Mouse (Mus musculus) adrenal gland, adult 8-10 months (tissue): ENCODE results near the gene Cachd1. TPM values are rescaled to one million over a fixed set of nuclear protein-coding genes. Genes with fewer than 3 reads are reported as not detected.

Experiments
- DNase-seq: peaks from one replicate; pipeline ENCODE4 v3.0.0; 2022
- total RNA-seq, 4 experiments: library from RNA; stranded (reverse); gene quantifications; 2 replicates each; pipeline ENCODE4 v1.2.4; 2022

The Cachd1 gene
- 10 to 100 TPM; 12.4 to 15.3 (median 13.5) TPM for total RNA-seq

GRCm38 (mm10) chr4:100776043-100776870, at the start of gene Cachd1:
Cachd1 (plus strand) TSS chr4:100776675.
- peak; percentile 67 for DNase-seq

GRCm38 (mm10) chr4:100728896-100729479, 47.5 kb upstream of the Cachd1 start:
- no peak for DNase-seq

GRCm38 (mm10) chr4:100735098-100735935, 41.2 kb upstream of the Cachd1 start:
- DNase-seq, result no peak

DNA sequence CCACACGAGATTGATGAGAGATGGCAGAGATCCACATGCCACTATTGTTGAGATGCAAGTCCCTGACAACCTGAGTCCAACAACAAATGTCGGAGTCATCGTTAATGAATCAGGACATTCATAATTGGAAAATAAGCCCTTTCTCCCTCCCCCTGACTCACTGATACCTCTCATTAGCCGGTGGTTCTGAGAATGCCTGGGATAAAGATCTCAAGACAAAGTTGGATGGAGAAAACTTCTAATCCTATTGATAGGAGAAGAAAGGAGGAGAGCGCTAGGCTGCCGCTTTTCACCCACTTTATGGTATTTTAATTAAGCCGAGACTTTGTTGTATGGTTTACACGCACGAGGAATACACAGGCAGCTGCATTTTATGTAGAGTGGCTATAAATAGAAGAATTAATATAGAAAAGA, 40.5 kb upstream of the Cachd1 start:
- DNase-seq, result no peak

DNA sequence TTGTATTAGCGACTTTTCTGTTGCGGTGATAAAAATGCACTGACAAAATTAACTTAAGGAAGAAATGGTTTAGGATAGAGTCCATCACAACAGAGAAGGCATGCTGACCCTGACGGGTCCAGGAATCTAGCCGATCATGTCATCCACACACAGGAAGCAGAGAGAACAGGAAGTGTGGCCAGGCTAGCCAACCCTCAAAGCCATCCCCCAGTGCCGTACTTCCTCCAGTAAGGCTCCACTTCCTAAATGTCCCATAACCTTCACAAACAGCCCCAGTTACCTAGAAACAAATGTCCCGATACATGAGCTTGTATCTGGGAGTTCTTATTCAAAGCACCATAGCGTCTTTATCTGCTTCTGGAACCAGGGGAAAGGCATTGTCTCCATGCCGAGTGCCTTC, 32.9 kb upstream of the Cachd1 start:
- DNase-seq, result no peak

GRCm38 (mm10) chr4:100752278-100752677, 24.2 kb upstream of the Cachd1 start:
- no peak for DNase-seq

- DNase-seq, result no peak
Observed at GRCm38 (mm10) chr4:100755632-100756031, 20.8 kb upstream of the Cachd1 start.

DNA sequence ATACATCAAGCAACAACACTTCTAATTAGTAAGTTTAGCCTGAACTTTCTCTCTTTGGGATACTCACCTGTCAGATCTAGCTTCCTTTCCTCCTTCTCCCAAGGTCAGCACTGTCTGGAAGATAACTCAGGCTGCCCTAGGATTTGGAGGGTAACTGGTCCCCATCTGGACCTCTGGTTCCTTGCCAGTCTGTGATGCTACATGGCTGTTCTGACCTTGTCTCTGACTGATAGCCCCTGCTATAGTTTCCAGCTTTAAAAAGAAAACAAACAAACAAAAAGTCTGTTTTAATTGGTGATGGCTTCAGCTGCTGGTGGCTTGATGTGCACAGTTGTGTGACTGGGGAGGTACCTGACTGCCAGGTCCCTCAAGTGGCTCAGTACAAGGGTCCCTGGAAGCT, 20.0 kb upstream of the Cachd1 start:
- no peak for DNase-seq

DNA sequence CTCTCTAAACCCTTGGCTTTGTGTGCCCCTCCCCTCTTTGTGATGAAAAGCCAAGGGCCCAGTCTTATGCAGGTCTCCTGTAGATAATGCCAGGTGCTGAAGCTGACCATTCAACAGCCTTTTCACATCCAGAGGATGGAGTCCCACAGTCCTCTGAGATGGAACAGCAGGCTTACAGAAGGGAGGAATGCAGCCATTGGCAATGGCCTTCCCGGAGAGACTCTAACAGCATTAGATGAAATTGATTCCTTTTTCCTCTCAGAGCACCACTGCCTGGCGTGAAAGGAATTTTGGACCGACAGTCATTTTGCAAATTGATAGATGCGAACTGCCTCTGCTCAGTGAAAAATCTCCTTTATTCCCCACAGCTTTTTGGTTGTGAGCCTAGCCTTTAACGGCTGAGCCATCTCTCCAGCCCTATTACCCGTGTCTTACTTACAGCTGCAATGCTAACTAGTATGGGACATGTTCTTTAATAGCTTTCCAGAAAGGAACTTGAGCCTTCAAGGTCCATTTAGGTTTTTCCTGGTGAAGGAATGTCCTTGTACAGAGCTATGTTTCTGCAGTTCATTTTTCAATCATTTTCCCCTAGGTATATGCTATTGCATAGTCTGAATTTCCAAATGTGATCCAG, 18.1 kb upstream of the Cachd1 start:
- no peak for DNase-seq

DNA sequence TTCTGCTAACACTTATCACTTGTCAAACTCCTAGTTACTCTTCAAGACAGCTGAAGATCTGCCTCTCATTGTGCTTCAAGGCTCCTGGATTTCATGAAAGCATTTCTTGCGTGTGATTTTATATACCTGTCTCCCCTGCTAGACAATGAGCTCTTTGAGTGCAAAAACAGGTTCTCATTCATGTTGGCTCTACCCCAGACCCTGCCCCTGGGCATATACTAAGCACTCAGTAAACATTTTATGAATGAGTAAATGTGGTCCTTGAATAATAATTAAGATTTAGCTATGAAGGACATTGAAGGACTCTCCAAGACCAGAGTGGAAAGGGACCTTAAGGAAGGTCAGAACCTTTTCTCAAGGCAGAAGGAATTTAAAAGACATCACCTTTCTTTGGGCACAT, 16.9 kb upstream of the Cachd1 start:
- no peak for DNase-seq

GRCm38 (mm10) chr4:100760416-100760815, 16.1 kb upstream of the Cachd1 start:
- no peak for DNase-seq

DNA sequence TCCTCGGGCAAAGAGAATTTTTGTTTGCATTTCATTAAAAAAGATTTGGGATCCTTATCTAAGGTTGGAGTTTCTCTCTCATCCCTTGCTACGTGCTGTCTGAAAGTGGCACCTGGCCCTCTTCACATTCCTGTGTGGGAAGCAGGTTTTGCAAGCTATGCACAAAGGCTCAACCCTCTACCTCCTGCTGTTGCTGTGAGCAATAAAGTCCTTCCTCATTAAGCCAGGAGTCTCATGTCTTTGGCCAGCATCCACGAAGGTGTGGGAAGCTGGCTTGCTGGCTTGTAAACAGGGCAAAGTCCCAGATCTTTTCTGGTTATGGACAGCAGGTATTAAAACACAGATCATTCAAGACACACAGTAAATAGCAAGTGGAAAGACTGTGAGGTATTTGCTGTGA, 7.9 kb upstream of the Cachd1 start:
- DNase-seq, result no peak

DNA sequence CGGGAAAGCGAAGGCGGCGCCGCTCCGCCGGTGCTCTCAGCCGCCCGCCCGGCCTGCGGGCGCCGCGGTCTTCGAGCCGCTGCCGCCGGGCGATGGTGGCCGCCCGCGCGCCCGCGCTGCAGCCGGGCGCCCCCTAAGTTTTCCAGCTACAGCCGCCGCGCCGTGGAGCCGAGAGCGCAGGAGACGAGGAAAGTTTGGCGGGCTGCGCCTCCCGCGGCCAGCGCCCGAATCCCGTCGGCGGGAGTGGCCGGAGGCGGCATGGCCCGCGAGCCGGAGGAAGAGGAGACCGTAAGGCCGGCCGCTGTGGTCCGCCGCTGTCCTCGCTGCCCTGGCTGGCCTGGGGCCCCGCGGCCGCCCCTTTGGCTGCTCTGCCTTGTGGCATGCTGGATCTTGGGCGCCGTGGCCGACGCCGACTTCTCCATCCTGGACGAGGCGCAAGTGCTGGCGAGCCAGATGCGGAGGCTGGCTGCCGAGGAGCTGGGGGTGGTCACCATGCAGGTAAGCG, 448 bp downstream of the Cachd1 start:
- peak; percentile 31 for DNase-seq

DNA sequence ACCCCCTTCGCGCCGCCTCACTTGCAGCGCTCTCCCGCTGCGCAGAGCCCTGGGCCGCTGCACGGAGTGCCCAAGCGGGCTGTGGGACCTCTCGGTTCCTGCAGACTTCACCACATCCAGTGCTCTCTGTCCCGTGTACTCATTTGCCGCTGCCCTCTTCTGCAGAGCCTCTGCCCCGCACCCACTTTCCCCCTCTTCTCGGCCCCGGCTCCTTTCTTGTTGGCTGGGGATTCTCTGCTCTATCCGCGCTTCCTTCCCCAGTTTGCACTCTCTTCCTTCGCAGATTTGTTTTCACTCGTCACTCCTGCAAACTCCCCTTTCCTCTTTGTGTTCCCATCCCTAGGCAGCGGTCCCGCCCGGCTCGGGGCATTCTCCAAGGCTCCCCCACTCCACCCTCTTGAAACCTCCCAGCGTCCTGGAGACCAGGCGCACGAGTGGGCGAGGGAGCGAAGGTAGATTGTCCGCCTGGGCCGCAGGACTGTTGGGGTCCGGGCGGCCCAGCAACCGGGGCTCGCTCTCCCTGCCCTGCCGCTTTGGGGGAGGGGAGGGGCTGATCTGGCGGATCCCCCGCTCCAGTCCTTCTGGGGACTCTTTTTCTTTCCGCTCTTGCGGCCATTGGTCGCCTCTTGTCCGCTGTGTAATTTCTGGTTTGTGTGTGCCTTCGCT, 1.0 kb downstream of the Cachd1 start:
- DNase-seq, result peak; percentile 13

DNA sequence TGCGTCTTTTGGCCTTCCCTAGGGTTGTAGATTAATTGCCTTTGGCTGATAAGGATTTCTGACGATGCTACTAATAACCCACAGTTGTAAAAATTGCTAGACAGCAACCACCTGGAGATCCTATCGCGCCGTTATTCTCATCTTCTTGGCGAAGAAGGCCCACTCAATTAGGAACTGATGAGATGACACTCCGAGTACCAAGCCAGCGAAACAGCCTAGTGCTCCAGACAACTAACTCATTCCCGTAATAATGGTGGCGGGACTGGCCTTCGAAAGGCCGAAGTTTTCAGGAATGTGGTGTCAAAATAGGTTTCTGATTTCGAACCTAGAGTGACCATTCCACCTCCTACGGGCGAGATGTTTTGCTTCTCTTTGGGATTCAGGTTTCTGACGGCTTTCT, 1.6 kb downstream of the Cachd1 start:
- DNase-seq, result no peak

DNA sequence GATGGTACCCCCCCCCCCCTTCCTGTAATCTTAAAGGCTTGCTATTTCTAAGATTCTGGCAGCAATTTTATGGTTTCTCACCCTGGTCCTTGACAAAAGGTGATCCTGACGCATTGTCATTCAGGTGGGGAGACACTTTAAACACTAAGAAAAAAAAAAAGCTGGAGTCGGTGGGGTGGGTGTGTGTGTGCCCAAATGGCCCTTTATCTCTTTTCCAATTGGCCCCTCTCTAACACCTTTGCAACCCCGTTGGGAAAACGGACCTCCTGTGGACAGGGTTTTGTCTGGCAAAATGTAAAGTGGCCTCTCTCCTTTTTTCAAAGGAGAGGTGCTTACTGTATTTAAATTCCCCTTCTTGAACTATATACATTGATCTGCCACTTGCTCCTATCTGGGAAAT, 2.5 kb downstream of the Cachd1 start:
- no peak for DNase-seq

- no peak for DNase-seq
Observed at GRCm38 (mm10) chr4:100779695-100780094, 3.2 kb downstream of the Cachd1 start.

DNA sequence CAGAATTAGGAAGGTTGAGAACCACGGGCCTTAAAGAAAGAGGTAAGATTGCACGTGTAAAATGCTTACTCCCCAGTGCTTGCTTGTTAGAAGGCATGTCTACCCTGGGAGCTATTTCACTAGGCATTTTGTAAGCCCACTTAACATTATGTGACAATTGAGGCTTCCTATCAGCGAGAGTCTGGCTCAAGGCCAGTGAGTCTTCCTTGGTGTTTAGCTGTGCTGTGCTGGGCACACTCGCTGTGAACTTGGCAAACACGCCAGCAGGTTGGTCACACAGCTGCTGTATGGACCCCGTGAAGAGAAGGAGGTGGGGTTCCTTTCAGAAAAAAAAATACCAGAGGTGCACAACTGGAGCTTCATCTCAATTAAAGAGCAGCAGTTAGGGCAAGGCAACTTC, 4.4 kb downstream of the Cachd1 start:
- no peak for DNase-seq

DNA sequence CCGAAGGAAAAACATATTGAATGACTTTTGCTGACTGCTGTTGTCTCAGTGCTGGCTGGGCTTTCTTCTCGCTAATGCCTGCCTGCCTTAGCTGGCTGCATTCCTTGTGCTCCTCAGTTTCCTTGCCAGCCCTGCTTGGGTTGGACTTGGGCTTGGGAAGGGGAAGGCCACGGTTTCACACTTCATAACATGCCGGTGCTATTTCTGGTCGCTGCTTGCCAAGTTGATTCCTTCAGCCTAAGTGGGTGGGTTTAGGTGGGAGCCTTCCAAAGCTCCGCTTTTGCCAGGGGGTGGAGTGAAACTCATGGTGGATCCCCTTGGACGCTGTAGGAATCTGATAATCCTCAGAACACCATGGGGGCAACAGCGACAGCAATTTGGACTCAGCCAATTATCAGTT, 5.9 kb downstream of the Cachd1 start:
- DNase-seq, result no peak

DNA sequence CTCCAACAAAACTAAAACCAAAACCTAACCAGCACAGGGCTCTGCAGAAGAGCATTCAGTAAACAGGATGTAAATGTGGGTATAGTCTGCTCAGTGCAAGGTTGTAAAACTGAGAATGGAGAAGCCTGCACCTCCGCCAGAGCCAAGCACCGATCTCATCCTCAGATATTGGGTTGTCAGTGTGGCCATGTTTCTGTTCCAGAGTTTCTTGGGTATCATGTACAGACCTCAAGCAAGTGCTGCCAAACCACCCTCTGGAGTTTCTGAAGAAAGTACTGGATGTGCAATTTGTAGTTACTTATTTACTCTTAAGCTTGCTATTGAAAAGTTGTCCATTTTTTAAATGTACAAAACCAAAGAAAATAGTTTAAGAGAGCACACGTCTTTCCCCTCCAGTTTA, 6.4 kb downstream of the Cachd1 start:
- DNase-seq, result no peak

DNA sequence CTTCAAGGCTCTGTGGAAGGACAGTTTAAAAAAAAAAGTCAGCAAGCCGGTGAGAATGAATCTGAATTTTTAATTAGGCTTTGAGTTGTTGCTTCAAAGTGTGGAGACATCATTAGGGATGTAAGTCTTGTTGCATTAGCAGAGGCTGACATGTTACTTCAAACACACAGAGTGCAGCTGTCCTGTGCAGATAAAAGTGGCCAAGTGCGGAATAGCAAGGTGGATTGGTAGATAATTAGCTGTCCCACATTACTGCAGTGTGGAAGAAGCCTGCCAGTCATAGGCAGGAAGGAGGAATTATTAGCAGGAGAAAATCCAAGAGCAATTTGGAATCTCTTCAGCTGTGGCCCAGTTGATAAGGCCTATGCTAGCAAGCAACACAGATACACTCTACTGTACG, 10.7 kb downstream of the Cachd1 start:
- no peak for DNase-seq

DNA sequence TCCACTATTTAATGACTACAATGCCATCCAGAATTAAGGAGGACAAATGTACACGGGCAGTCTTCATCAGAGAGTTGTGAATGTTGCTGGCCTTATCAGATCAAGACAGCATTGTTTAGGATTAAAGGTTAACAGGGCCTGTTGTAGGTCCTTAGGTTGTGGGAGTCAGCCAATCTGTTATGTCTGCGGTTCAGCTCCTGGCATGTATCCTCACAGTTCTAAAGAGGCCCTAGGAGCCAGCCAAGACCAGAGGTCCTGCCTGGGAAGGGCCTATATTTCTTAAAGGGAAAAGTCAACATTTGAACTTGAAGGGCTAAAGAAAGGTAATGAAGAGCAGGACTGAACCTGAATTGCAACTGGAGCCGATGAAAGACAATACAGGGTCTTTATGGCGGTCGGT, 13.7 kb downstream of the Cachd1 start:
- no peak for DNase-seq
